Mouse (Mus musculus) liver, embryonic 12.5 days (tissue): Measurements from ENCODE around the gene Atcay. TPM values are rescaled to one million over a fixed set of nuclear protein-coding genes. Genes with fewer than 3 reads are reported as not detected.
A peak's percentile ranks its signal among the peaks of the same experiment; 100 is the strongest.

Experiments
- microRNA-seq: library from miRNA; unstranded; fragments of <30 nt; microRNA quantifications from one replicate; pipeline ENCODE4, GENCODE M21; 2017
- polyA plus RNA-seq: library from polyadenylated mRNA; unstranded; fragments of >200 nt; fragmentation: Nextera tagmentation; extraction: Ambion mirVana; gene quantifications from 2 replicates; pipeline ENCODE4 v1.2.1, GENCODE M21; 2016

Gene Atcay
- polyA plus RNA-seq, 1 experiment from 2014 or later = 0.05 TPM

Small RNA genes within 50 kb of the gene (microRNA-seq; reads per million reads assigned to microRNA genes)
- 8.4 reads per million, percentile 18 among the genes with 10 or more reads in this experiment for gene Mir3057

Other genes with a start within 250 kb of the Atcay start
- 0.80 and 0.81 TPM in 2 replicates for gene Gng7, start 215.9 kb downstream of the Atcay start, polyA plus RNA-seq
- not detected in 2 replicates for gene Diras1, start 205.2 kb downstream of the Atcay start, polyA plus RNA-seq
- 7.1 and 7.9 TPM in 2 replicates for gene Slc39a3, start 193.4 kb downstream of the Atcay start, polyA plus RNA-seq
- 89.2 and 91.3 TPM in 2 replicates for gene Sgta, start 170.7 kb downstream of the Atcay start, polyA plus RNA-seq
- 48.5 and 50.8 TPM in 2 replicates for gene Thop1, start 160.8 kb downstream of the Atcay start, polyA plus RNA-seq
- 17.3 and 17.8 TPM in 2 replicates for gene Creb3l3, start 132.0 kb downstream of the Atcay start, polyA plus RNA-seq
- gene Map2k2, start 124.9 kb downstream of the Atcay start, polyA plus RNA-seq = 167 and 168 TPM in 2 replicates
- gene Zbtb7a, start 95.6 kb downstream of the Atcay start, polyA plus RNA-seq = 74.0 and 76.0 TPM in 2 replicates
- 28.9 and 29.7 TPM in 2 replicates for gene Pias4, start 62.9 kb downstream of the Atcay start, polyA plus RNA-seq
- gene Eef2, start 54.2 kb downstream of the Atcay start, polyA plus RNA-seq = 440 and 450 TPM in 2 replicates
- 41.7 TPM in 2 replicates for gene Dapk3, start 47.8 kb downstream of the Atcay start, polyA plus RNA-seq
- not detected in 2 replicates for gene 4930442H23Rik, start 47.0 kb downstream of the Atcay start, polyA plus RNA-seq
- not detected in 2 replicates for gene Nmrk2, start 28.8 kb downstream of the Atcay start, polyA plus RNA-seq
- gene Zfr2, start 2.3 kb upstream of the Atcay start, polyA plus RNA-seq = 1.1 and 1.2 TPM in 2 replicates
- 2.0 and 2.2 TPM in 2 replicates for gene Matk, start 22.1 kb upstream of the Atcay start, polyA plus RNA-seq
- 152 and 156 TPM in 2 replicates for gene Mrpl54, start 36.1 kb upstream of the Atcay start, polyA plus RNA-seq
- 27.3 and 30.4 TPM in 2 replicates for gene Apba3, start 36.1 kb upstream of the Atcay start, polyA plus RNA-seq
- gene Tjp3, start 60.7 kb upstream of the Atcay start, polyA plus RNA-seq = 1.1 and 1.3 TPM in 2 replicates
- gene Pip5k1c, start 62.1 kb upstream of the Atcay start, polyA plus RNA-seq = 27.8 and 29.0 TPM in 2 replicates
- gene Cactin, start 90.3 kb upstream of the Atcay start, polyA plus RNA-seq = 52.9 and 55.1 TPM in 2 replicates
- gene Tbxa2r, start 97.9 kb upstream of the Atcay start, polyA plus RNA-seq = 6.7 and 7.0 TPM in 2 replicates
- gene Gipc3, start 112.4 kb upstream of the Atcay start, polyA plus RNA-seq = 0.04 TPM in 1 of 2 replicates, not detected in the other
- 39.9 and 47.1 TPM in 2 replicates for gene Hmg20b, start 119.6 kb upstream of the Atcay start, polyA plus RNA-seq
- 20.8 and 21.0 TPM in 2 replicates for gene Mfsd12, start 126.7 kb upstream of the Atcay start, polyA plus RNA-seq
- 1.4 TPM in 2 replicates for gene 4930404N11Rik, start 135.0 kb upstream of the Atcay start, polyA plus RNA-seq
- 93.8 and 100 TPM in 2 replicates for gene Fzr1, start 147.7 kb upstream of the Atcay start, polyA plus RNA-seq
- 70.0 and 74.5 TPM in 2 replicates for gene Dohh, start 153.6 kb upstream of the Atcay start, polyA plus RNA-seq
- 0.68 and 1.2 TPM in 2 replicates for gene Gm48551, start 153.6 kb upstream of the Atcay start, polyA plus RNA-seq
- 0.71 and 0.98 TPM in 2 replicates for gene Gm48552, start 158.2 kb upstream of the Atcay start, polyA plus RNA-seq
- 1.8 TPM in 2 replicates for gene Smim24, start 162.2 kb upstream of the Atcay start, polyA plus RNA-seq
- 10.1 and 10.2 TPM in 2 replicates for gene Nfic, start 224.8 kb upstream of the Atcay start, polyA plus RNA-seq